ENCODE assay signal across 9 mouse cellular contexts in the genomic region with DNA sequence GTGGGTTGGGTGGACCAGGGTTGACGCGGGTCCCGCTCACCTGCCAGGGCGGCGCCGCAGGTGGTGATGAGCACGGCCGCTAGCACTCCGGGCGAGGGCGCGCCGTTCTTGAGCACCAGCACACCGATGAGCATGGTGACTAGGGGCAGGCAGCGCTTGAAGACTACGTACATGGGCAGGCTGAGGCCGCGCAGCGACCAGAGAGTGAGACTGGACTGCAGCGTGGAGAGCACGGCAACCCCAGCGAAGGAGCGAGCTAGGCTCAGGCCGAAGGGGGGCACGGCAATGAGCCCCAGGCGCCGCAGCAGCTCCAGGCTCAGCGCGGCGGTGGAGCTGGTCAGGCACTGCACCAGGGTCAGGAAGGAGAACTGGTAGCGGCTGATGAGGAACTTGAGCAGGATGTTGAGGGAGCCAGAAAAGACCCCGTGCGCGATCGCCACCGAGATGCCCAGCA. TPM values are rescaled to one million over a fixed set of nuclear protein-coding genes. Genes with fewer than 3 reads are reported as not detected.
A peak's percentile ranks its signal among the peaks of the same experiment; 100 is the strongest.
DNase-seq lines count a peak whose midpoint lies in the region; ATAC-seq lines count a peak whose summit lies in the region.
"Had no signal": no experiment of that assay in that cellular context is flagged by ENCODE, and none has a peak within 500 bp of the region (broad histone marks: within the 10 kb centered on the region; RNA-seq: fewer than 3 reads in every experiment).

No protein-coding gene starts in this region.

- H3K4me1 ChIP-seq in heart, embryonic 16.5 days (ENCODE audit: control insufficient read depth, insufficient read depth, low read length) = peaks cover 16% of the 10 kb centered on the region
- peaks cover 33% of the 10 kb centered on the region for H3K4me1 ChIP-seq in limb, embryonic 15.5 days

- H3K9me3 ChIP-seq in heart, embryonic 16.5 days (replicated peaks; ENCODE audit: control insufficient read depth, low read length) = no peaks in the 10 kb centered on the region
- no peaks in the 10 kb centered on the region for H3K9me3 ChIP-seq in limb, embryonic 15.5 days

- peak; percentile 3 to 23 for DNase-seq in cerebellum, adult 18-20 months
- no peak for DNase-seq in cerebellum, adult 11 months
- peak; percentile 37 to 49 for DNase-seq in B cell, adult 2 months
- DNase-seq in cerebellum, postnatal 36 days = peak; percentile 12 to 17
- DNase-seq in naive thymus-derived CD4-positive, alpha-beta T cell, adult 2 months (ENCODE audit: low read depth) = peak; percentile 43
- no peak for DNase-seq in natural killer cell, adult 2 months (ENCODE audit: low spot score in 2 of 2)

- peak overlapping the region; percentile 98 for H3K4me2 ChIP-seq in heart, embryonic 16.5 days (ENCODE audit: low read depth, low read length)
- H3K4me2 ChIP-seq in limb, embryonic 15.5 days = peak overlapping the region; percentile 100

- 0 out of 2 replicates have a peak, but pooled peaks have one; percentile 34 for ATAC-seq in heart, embryonic 16.5 days (replicated peaks; ENCODE audit: extremely low read depth, insufficient read depth, low FRiP score)
- ATAC-seq in limb, embryonic 15.5 days (ENCODE audit: insufficient number of reproducible peaks, low FRiP score, low TSS enrichment, low read depth) = peak; percentile 53

- H3K9ac ChIP-seq in heart, embryonic 16.5 days (ENCODE audit: low read length) = peak overlapping the region; percentile 51
- H3K9ac ChIP-seq in limb, embryonic 15.5 days = peak overlapping the region; percentile 31

- no peaks in the 10 kb centered on the region for H3K36me3 ChIP-seq in heart, embryonic 16.5 days (ENCODE audit: control insufficient read depth, insufficient read depth)
- H3K36me3 ChIP-seq in limb, embryonic 15.5 days = no peaks in the 10 kb centered on the region

- H3K27me3 ChIP-seq in heart, embryonic 16.5 days (ENCODE audit: control insufficient read depth, insufficient read depth, low read length) = peaks cover 43% of the 10 kb centered on the region
- peaks cover 45% of the 10 kb centered on the region for H3K27me3 ChIP-seq in limb, embryonic 15.5 days

- H3K27ac ChIP-seq in heart, embryonic 16.5 days (ENCODE audit: low read length) = no peak overlapping the region
- no peak overlapping the region for H3K27ac ChIP-seq in limb, embryonic 15.5 days

- under 1% methylated on average over 36 of the region's 36 CpGs for WGBS in heart, embryonic 16.5 days
- WGBS in limb, embryonic 15.5 days = under 1% methylated on average over 36 of the region's 36 CpGs

- peak overlapping the region; percentile 63 for H3K4me3 ChIP-seq in heart, embryonic 16.5 days (ENCODE audit: low read length)
- peak overlapping the region; percentile 56 for H3K4me3 ChIP-seq in limb, embryonic 15.5 days

RNA-seq across cellular contexts. Expression of gene Slc35d3, which starts 0.7 kb away (rescaled TPM):
- 0.34 and 0.59 TPM in 2 replicates for polyA plus RNA-seq in heart, embryonic 16.5 days (2015; fragmentation: Nextera tagmentation; extraction: Ambion mirVana)
- polyA plus RNA-seq in limb, embryonic 15.5 days (2015; fragmentation: Nextera tagmentation; extraction: Ambion mirVana) = 1.4 and 1.7 TPM in 2 replicates
- polyA plus RNA-seq: C2C12 had no signal

RNA-seq across cellular contexts. Expression of gene Pex7, which starts 56.9 kb away (rescaled TPM):
- polyA plus RNA-seq in heart, embryonic 16.5 days (2015; fragmentation: Nextera tagmentation; extraction: Ambion mirVana) = 38.6 and 41.4 TPM in 2 replicates
- polyA plus RNA-seq in limb, embryonic 15.5 days (2015; fragmentation: Nextera tagmentation; extraction: Ambion mirVana) = 24.9 and 28.2 TPM in 2 replicates

Comparison
In these comparisons a context has a peak if more than half of its experiments do, and no peak if none do; other contexts are left out.
1. DNase-seq: peak in cerebellum, adult 18-20 months (2 of 2), B cell, adult 2 months (2 of 2), cerebellum, postnatal 36 days (2 of 2) and naive thymus-derived CD4-positive, alpha-beta T cell, adult 2 months (single experiment); none in cerebellum, adult 11 months (single experiment) and natural killer cell, adult 2 months (0 of 2).